Mouse (Mus musculus): ENCODE measurements at regions not wholly inside any gene's neighbourhood (a gene's known extent, or its start where the extent isn't known, plus 50 kb on each side); places are given as distances from the start of the nearest gene placed in this dataset.

- TF ChIP-seq POLR2A (IDR thresholded peaks at IDR 0.05; ENCODE audit: extremely low read depth, insufficient read depth, low read length) (no peak), CTCF (IDR thresholded peaks at IDR 0.05; ENCODE audit: low read depth, low read length) (no peak)
These were observed 188.1 kb upstream of the Rhobtb1 start for GRCm38 (mm10) chr10:68963090-68963489.

All from liver, adult 2 months (tissue).